Mouse (Mus musculus) c-Kit-positive CD71-negative TER-119-negative erythroid progenitor cells, embryonic 14.5 days (primary cell): ENCODE measurements around the gene Arnt2.

Experiments
- DNase-seq: peaks from one replicate; pipeline ENCODE4 v3.0.0-alpha.2; 2013; ENCODE audit warnings: low read depth

Gene Arnt2

DNA sequence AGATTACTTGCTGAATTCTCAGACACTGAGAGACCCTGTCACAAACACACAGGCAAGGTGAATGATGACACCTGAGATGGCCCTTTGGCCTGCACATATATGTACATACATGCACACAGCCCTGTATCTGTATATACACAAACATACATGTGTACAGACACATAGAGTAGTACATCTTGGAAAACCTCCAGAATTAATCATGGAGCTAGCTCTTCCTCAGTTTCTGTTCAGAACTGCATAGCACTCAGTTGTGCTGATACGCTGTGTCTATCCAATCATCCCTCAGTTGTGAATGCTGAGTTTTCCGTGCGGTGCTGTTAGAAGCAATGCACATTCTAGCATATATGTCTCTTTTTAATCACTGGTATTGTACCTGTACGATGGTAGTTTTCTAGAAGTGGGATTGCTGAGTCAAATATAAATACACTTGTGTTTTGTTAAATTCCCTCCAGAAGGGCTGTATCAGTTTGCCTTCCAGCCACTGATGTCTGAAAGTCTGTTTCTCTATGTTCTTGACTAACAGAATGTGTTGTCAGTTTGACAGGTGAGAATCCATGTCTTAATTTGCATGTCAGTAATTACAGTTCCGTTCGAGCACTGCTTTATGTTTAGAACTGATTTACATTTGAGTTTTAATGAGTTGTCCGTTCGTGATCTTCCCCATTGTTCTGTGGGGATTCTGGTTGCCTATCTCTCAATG is 123.3 kb downstream of the Arnt2 start:
- no peak for DNase-seq

DNA sequence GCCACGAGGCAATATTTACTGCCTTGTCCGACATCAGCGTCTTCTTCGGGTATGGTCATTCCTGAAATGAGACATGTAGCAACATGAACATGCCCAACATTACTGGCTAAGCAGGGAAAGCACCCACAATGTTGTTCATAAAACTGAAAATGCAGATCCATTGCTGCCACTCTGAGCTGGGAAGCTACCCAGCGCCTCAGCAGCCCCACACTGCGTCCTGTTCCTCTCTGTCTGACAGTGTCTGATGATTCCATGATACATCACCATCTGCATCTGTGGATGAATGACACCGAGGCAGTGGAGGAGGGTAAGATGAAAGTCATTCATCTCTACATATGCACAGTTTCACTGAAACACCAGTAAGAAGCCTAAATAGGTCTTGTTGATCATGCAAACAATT is 124.2 kb downstream of the Arnt2 start:
- no peak for DNase-seq

- DNase-seq: no peak
Measured at GRCm38 (mm10) chr7:84284974-84285373, 125.0 kb downstream of the Arnt2 start.

- no peak for DNase-seq
Measured at GRCm38 (mm10) chr7:84282231-84282630, 127.7 kb downstream of the Arnt2 start.

DNA sequence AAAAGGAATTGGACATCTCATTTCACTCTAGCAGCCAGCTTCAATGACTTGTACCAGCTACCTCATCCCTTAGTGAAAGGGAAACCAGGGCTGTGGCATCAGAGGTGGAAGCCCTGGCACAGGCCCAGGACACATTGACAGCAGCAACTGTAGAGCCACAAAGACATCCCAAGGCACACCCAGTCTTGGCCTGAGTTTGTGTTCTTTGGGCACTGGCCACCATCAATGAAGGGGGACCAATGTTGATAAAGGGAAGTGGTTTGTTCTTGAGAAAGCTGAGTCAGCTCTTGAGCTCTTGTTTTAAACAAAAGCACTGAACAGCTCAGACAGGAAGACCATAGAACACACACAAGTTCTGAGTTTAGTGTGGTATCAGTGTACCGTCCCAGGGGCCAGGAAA is 130.7 kb downstream of the Arnt2 start:
- DNase-seq: no peak

DNA sequence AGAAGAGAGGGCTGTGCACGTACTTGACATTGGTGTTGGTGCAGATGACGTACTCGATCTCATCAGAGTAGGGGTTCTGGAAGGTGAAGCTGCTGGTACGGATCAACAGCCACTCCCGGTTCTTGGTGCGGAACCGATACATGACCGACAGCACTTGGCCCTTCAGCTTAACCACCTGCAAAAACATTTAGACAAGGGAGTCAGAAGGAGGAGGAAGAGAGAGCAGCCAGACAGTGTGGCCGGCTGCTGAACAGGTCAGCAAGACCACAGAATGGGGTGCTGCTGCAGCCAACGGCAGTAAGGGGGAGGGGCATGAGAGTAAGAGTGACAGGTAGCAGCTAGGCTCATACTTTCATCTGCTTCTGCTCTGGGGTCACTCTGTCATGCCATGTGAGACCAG is 134.7 kb downstream of the Arnt2 start:
- no peak for DNase-seq

DNA sequence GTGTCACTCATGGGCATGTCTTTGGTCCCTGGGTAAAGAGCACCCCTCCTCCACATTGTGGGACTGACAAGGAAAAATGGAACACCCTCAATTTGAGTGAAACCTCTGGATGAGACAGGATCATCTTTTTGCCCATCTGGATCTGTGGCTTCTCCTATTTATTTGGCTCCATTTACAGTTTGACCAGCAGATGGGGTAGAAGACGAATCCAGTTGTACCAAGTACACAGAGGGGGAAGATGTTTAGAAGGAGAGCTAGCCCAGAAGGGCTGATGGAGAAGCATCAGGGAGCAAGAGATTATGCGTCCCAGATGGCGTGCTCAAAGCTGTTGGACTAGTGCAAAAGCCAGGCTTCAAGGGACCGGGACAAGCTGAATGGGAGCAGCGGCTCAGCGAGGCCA is 136.0 kb downstream of the Arnt2 start:
- DNase-seq: no peak

GRCm38 (mm10) chr7:84272206-84272818 is 137.7 kb downstream of the Arnt2 start:
- DNase-seq: peak; percentile 43

- no peak for DNase-seq
Measured at GRCm38 (mm10) chr7:84271429-84271828, 138.5 kb downstream of the Arnt2 start.

DNA sequence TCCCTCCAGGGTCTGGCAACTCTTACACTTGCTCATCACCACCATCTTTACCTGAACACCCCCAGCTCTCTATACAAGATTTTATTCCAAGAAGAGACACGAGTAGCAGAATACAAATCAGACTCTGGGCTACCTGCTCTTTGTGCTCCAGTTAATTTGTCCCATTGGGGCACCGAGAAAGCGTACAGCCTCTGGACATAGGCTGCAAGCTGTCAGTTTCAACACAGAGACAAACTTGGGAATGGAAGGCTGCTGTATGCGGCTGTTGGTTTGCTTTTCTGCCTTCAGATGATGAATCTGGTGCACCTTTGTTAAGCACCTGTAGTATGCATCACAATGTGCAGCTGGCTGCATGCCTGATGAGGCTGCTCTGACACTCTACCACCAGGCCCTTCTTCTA is 146.5 kb downstream of the Arnt2 start:
- no peak for DNase-seq

DNA sequence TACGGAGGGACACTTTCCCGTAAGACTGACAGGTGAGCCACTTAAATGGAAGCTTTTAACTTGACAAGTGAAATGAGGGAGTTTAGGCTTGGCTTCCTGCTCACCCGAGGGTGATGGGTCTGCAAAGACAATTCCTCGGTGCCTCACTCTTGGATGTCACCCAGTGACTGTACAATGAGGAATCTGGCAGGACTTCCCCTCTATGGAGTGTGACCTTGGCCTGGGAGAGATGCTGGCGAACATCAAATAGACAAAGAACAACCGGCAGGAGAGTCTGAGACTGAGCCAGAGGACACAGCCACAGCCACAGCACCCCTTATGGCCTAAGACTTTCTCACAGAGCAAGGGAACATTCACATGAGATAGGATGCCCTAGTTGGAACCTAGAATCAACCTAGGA is 148.6 kb downstream of the Arnt2 start:
- no peak for DNase-seq

- DNase-seq: no peak
Measured at GRCm38 (mm10) chr7:84260401-84260800, 149.6 kb downstream of the Arnt2 start.

GRCm38 (mm10) chr7:84259309-84259985 is 150.5 kb downstream of the Arnt2 start:
- no peak for DNase-seq

- no peak for DNase-seq
Measured at GRCm38 (mm10) chr7:84256661-84257060, 153.3 kb downstream of the Arnt2 start.

DNA sequence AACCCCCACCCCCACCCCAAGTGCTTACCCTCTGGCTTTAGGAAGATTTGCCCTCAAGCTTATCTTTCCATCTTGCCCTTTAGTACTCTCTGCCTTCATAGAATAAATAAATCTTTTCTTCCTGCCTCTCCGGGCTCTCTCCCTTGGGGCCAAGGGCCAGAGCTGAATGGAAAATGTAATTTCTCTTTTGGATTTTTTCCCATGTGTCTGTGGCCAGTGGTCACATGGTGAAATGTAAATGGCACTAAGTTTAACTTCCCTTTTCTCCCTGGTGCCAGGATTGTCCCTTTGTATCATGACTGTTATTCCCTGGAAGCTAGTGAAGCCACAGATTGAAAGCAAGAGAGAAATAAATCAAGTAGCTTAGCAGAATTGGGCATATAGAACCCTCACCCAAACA is 153.7 kb downstream of the Arnt2 start:
- DNase-seq: no peak

GRCm38 (mm10) chr7:84254916-84255315 is 155.1 kb downstream of the Arnt2 start:
- DNase-seq: no peak

- no peak for DNase-seq
Measured at GRCm38 (mm10) chr7:84254311-84254710, 155.7 kb downstream of the Arnt2 start.

GRCm38 (mm10) chr7:84251667-84252066 is 158.3 kb downstream of the Arnt2 start:
- no peak for DNase-seq

- no peak for DNase-seq
Measured at GRCm38 (mm10) chr7:84250736-84251135, 159.2 kb downstream of the Arnt2 start.

GRCm38 (mm10) chr7:84249951-84250350 is 160.0 kb downstream of the Arnt2 start:
- DNase-seq: no peak

DNA sequence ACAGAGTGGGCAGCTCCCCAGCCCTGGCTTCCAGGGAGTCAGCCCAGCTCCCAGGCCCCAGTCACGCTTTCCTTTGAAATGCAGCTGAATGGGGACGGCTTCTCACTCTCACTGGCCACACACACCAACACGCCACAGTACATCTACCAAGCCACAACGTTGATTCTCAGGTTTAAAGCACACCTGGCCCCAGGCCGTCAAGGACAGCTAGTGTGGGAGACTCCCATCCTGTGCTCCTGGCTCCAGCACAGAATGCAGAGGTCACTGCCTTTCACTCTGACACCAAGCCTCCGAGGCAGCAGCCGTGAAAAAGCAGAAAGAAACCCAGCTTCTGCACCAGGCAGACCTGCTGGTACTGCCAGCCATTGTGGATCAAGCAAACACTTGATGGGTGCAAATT is 160.6 kb downstream of the Arnt2 start:
- DNase-seq: no peak

DNA sequence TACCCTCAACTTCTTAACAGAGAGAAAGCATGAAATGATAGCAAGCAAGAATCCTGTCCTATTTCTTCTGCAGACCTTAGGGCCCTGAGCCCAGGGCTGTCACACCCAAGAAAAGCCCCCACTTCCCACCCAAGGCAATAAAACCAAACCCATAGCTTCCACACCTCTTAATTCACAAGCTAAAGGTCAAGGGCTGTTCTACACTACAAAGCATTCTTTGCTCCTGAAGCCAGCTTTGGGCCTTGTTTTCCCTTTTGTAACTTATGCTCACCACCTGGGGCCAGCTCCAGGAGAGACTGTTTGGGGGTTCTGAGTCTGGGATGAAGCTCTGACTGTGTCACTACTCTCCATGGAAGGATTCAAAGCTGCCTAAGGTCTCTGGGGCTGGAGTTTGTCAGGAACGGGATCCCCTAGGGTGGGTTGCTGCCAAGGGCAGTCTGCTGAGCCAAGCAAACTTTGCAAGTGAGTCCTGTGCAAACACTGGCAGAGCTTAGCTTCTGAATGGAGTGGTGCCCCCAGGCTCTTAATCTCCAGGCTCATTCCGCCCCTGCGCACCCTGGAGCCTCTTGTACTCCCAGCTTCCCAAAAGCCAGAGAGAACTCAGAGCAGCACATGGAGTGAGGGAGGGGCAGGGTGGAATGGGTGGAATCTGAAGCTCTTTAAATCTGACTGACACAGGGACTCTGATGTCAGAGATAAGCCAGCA is 161.9 kb downstream of the Arnt2 start:
- no peak for DNase-seq

GRCm38 (mm10) chr7:84246878-84247277 is 163.1 kb downstream of the Arnt2 start:
- no peak for DNase-seq
